Mouse (Mus musculus) heart, postnatal 0 days (tissue): ENCODE measurements around the gene Gm28635.

ENCODE experiments used
- CTCF ChIP-seq: IDR thresholded peaks from 2 replicates; pipeline ENCODE4 v1.5.1; 2016; ENCODE audit warnings: antibody characterized with exemption, control low read depth, low read depth
- EP300 ChIP-seq: IDR thresholded peaks from 2 replicates; pipeline ENCODE4 v1.6.1; 2016; ENCODE audit warnings: antibody characterized with exemption, low read depth

- TF ChIP-seq CTCF (no peak), EP300 (no peak)
These were observed 53.6 kb downstream of the Gm28635 start for GRCm38 (mm10) chr2:84624201-84624600.
